Mouse (Mus musculus) C2C12 (cell line): ENCODE results near the gene Arl15. TPM values are rescaled to one million over a fixed set of nuclear protein-coding genes. Genes with fewer than 3 reads are reported as not detected.

Source experiments
- H3K27me3 ChIP-seq: one replicate; pipeline ENCODE4 v1.6.1; 2011; ENCODE audit not compliant: control insufficient read depth, insufficient read depth, insufficient read length
- H3K36me3 ChIP-seq: one replicate; pipeline ENCODE4 v1.6.1; 2011; ENCODE audit not compliant: control insufficient read depth, insufficient read depth
- H3K4me3 ChIP-seq: one replicate; pipeline ENCODE4 v1.5.1; 2011; ENCODE audit warnings: mild to moderate bottlenecking, control low read depth; ENCODE audit not compliant: poor library complexity, insufficient read depth, severe bottlenecking
- H3K79me2 ChIP-seq: one replicate; pipeline ENCODE4 v1.6.1; 2011; ENCODE audit not compliant: control insufficient read depth, insufficient read depth
- H3K79me3 ChIP-seq: one replicate; pipeline ENCODE4 v1.6.1; 2011; ENCODE audit warnings: low read depth, control low read depth
- H3ac ChIP-seq: one replicate; pipeline ENCODE3; 2011; ENCODE audit warnings: low read depth; ENCODE audit not compliant: control insufficient read depth, insufficient read length
- CEBPB ChIP-seq: IDR thresholded peaks from one replicate; pipeline ENCODE4 v1.6.1; 2011; ENCODE audit warnings: low read depth, mild to moderate bottlenecking, control low read depth, moderate library complexity
- CTCF ChIP-seq: IDR thresholded peaks from one replicate; pipeline ENCODE4 v1.5.1; 2011; ENCODE audit not compliant: control insufficient read depth, insufficient read depth, insufficient read length
- FOSL1 ChIP-seq: IDR thresholded peaks from one replicate; pipeline ENCODE4 v1.8.0; 2011; ENCODE audit warnings: mild to moderate bottlenecking, low read length; ENCODE audit not compliant: poor library complexity, insufficient read depth, severe bottlenecking
- MAX ChIP-seq: IDR thresholded peaks from one replicate; pipeline ENCODE4 v1.6.1; 2011; ENCODE audit warnings: mild to moderate bottlenecking, control low read depth
- MYOD1 ChIP-seq: IDR thresholded peaks from one replicate; pipeline ENCODE4 v1.6.1; 2011; ENCODE audit warnings: low read depth; ENCODE audit not compliant: control insufficient read depth, insufficient read length
- MYOG ChIP-seq: IDR thresholded peaks from one replicate; pipeline ENCODE4 v1.6.1; 2011; ENCODE audit not compliant: control insufficient read depth, insufficient read length; ENCODE audit errors: extremely low read depth
- USF1 ChIP-seq: IDR thresholded peaks from one replicate; pipeline ENCODE4 v1.6.1; 2011; ENCODE audit warnings: low read depth, mild to moderate bottlenecking, control low read depth, moderate library complexity
- polyA plus RNA-seq: library from polyadenylated mRNA; unstranded; fragments of >200 nt; fragmentation: generic; extraction: Trizol; gene quantifications from one replicate; pipeline ENCODE4 v1.2.1, GENCODE M21; 2012; ENCODE audit warnings: missing spikeins

The Arl15 gene
- polyA plus RNA-seq, 1 experiment, result 3.5 TPM

DNA sequence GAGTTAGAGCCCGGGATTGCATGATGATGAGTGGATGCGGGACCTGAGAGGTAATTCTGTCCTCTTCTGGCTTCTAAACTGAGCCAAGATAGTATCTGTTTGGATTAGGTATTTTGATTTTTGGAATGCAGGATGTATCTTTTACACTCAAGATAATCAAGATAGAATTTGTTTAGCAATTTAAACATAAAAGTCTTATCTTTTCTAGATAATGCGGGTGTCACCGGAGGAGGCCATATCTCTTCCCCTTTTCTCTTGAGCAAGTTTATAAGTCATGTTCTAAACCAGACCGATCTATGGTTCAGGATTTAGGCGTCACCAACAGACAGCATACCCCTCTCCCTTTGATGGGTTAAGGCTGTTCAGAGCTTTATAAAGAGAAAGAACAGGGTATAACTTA, 3.1 kb downstream of the Arl15 start:
- TF ChIP-seq MYOG, result no peak
- TF ChIP-seq MAX, result no peak
- no peak for TF ChIP-seq MYOD1
- no peak for TF ChIP-seq CTCF
- TF ChIP-seq CEBPB, result no peak
- no peak for TF ChIP-seq FOSL1
- no peak for TF ChIP-seq USF1
- Histone ChIP-seq H3ac (no peak overlapping the region), H3K27me3 (no peaks in the 10 kb centered on the region), H3K79me2 (peaks cover 37% of the 10 kb centered on the region), H3K4me3 (no peak overlapping the region), H3K36me3 (no peaks in the 10 kb centered on the region), H3K79me3 (peaks cover 10% of the 10 kb centered on the region)

DNA sequence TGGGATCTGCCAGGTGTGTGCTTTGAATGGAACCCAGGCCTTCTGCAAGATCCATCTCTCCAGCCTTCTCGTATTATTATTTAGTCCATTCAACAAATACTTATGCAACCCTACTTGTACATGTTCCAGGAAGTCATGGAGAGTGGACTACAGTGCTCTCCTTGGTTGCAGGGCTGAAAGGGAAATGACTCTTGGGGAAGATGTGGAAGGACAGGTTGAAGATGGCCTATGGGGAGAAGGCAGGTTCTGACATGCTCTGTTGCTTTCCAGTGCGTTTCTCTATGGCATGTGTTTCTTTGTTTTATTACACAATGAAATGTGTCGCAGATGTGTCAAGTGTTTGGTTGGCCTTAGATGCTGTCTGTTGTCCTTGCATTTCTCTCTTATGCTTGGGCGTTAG, 5.1 kb downstream of the Arl15 start:
- Histone ChIP-seq H3K4me3 (no peak overlapping the region), H3K79me2 (peaks cover 37% of the 10 kb centered on the region), H3K27me3 (no peaks in the 10 kb centered on the region), H3K79me3 (peaks cover 10% of the 10 kb centered on the region), H3ac (no peak overlapping the region), H3K36me3 (no peaks in the 10 kb centered on the region)
- no peak for TF ChIP-seq MAX
- no peak for TF ChIP-seq CEBPB
- no peak for TF ChIP-seq USF1
- TF ChIP-seq FOSL1, result no peak
- TF ChIP-seq MYOG, result no peak
- no peak for TF ChIP-seq MYOD1
- no peak for TF ChIP-seq CTCF

DNA sequence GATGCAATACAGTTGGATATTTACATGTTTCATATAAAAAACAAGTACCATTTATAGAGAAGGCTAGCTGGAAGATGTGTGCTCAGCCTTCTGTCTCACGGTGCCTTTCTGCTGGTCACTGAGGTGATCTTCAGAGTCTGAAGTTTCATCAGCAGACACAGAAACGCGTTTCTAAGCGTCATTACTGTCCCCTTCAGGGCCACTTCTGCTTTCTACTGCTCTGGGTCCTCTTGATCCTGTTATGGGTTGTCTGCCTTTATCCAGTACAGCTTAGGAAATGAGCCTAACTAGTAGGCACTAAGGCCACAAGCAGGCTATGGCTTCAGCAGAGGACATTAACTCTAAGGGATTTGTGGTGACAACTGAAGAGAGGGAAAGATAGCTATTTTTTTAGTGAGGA, 5.9 kb downstream of the Arl15 start:
- peaks cover 8% of the 10 kb centered on the region for H3K79me3 ChIP-seq
- TF ChIP-seq CTCF, result no peak
- TF ChIP-seq CEBPB, result no peak
- no peak for TF ChIP-seq MYOD1
- TF ChIP-seq MYOG, result no peak
- no peak for TF ChIP-seq MAX
- TF ChIP-seq FOSL1, result no peak
- no peaks in the 10 kb centered on the region for H3K36me3 ChIP-seq
- peaks cover 33% of the 10 kb centered on the region for H3K79me2 ChIP-seq
- no peaks in the 10 kb centered on the region for H3K27me3 ChIP-seq
- no peak overlapping the region for H3ac ChIP-seq
- no peak overlapping the region for H3K4me3 ChIP-seq

DNA sequence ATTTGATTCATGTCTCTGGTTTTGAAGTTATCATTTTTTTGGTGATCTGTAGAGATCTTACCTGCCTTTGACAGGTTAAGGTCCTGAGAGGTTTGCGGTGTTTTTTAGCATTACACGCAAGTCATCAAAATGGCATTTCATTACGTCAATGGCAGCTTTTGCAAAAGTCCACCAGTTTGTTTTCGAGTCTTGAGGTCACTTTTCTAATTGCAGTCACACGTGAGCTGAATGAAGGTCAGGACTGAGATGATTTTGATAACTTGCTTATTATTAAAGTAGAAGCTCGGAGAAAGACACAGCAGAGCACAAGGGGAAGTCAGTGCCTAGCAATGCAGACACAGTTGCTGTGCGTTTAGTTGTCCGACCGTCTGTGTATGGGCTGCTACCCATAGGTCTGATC, 8.3 kb downstream of the Arl15 start:
- Histone ChIP-seq H3K36me3 (no peaks in the 10 kb centered on the region), H3K79me3 (no peaks in the 10 kb centered on the region), H3K27me3 (no peaks in the 10 kb centered on the region), H3K4me3 (no peak overlapping the region), H3ac (no peak overlapping the region), H3K79me2 (peaks cover 15% of the 10 kb centered on the region)
- TF ChIP-seq MYOG (no peak), USF1 (no peak), CEBPB (no peak), FOSL1 (no peak), MYOD1 (no peak), MAX (no peak), CTCF (no peak)

DNA sequence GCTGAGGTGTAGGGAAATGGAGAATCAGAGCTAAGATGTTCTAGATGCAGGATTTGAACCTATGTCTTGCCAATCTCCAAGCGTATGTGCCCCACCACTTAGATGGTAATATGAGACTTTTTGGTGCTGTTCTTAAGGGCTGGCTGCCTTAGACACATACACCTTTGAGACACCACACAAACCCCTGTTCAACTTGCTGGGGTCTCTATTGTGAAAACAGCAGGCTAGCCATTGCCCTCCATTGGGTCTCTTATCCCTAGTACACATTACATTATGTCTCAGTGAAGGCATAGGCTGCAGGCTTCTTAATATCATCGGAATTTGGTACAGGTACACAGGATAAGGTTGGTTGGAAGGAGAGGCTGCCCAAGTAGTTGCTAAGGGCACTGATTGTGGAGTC, 16.8 kb downstream of the Arl15 start:
- Histone ChIP-seq H3K27me3 (no peaks in the 10 kb centered on the region), H3K79me2 (peaks cover 4% of the 10 kb centered on the region), H3K36me3 (no peaks in the 10 kb centered on the region), H3K4me3 (no peak overlapping the region), H3ac (no peak overlapping the region), H3K79me3 (no peaks in the 10 kb centered on the region)
- TF ChIP-seq MYOG, result no peak
- no peak for TF ChIP-seq CTCF
- no peak for TF ChIP-seq FOSL1
- no peak for TF ChIP-seq MYOD1
- TF ChIP-seq MAX, result no peak

DNA sequence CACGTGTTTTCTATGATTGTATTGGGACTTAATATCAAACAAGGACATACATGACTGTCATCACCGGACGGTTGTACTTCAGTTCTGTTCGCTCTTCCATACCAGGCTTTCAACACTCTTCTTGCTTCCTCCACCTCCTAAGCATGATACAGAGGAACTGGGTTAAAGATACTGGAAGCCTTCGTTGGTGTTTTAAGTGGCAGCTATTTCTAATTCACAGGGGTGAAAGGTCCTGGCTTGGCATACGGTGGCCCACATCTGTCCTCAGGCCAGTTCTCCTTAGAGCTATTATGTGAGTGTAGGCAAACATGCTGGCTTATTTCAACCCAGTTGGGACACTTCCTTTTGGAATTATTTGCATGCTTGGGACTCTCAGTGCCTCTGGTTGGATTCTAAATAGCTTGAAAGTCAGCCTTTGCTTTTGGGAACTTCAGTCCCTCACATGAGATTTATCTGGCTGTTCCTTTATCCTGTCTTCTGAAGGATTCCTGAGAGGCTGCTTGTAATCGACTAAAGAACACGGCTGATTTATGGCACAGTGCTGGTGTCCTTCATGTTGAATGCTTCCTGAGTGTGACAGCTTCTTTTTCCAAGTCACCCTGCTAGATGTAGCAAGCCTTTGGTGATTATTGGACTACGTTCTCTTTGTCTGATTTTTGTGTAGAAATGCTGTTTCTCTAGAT, 17.7 kb downstream of the Arl15 start:
- peaks cover 2% of the 10 kb centered on the region for H3K79me3 ChIP-seq
- H3K4me3 ChIP-seq, result no peak overlapping the region
- H3K36me3 ChIP-seq, result no peaks in the 10 kb centered on the region
- H3K27me3 ChIP-seq, result no peaks in the 10 kb centered on the region
- H3ac ChIP-seq, result no peak overlapping the region
- H3K79me2 ChIP-seq, result peaks cover 4% of the 10 kb centered on the region
- TF ChIP-seq MYOG (no peak), CEBPB (no peak), USF1 (no peak), CTCF (no peak), MYOD1 (no peak), FOSL1 (no peak), MAX (no peak)
